Mouse (Mus musculus): ENCODE results near the gene Gpr37. TPM values are rescaled to one million over a fixed set of nuclear protein-coding genes. Genes with fewer than 3 reads are reported as not detected.

The Gpr37 gene
- under 1 TPM; 0.28 to 0.41 TPM for total RNA-seq (2021)
- long read RNA-seq, experiment 1, result 0 reads
- long read RNA-seq, experiment 2, full-length matches to known transcripts, result 2 of 2 reads
- long read RNA-seq, experiment 2, partial matches to known transcripts, result 0 of 2 reads
- long read RNA-seq, experiment 2, other reads (novel, unspliced or antisense), result 0 of 2 reads

DNA sequence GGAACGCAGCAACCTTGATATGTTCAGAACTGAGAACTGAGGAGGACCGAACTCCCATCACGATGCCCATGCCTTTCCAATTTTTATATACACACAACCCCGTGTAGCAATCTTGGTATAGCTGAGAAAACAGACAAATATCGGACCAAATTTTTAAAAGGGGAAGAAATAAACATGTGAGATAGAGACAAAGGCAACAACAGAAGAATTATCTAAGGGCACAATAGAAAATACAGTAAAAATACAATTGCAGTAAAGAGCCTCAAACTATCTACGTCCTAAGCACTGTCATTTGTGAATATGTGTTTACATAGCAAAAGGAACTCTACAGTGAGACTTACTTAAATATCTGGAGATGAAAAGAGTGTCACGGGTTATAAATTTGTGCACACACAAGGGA is at the start of gene Gpr37:
Gene Gpr37, minus strand, starts transcription at position 101 of the 400 bp plus-strand sequence.
- no peak for DNase-seq

DNA sequence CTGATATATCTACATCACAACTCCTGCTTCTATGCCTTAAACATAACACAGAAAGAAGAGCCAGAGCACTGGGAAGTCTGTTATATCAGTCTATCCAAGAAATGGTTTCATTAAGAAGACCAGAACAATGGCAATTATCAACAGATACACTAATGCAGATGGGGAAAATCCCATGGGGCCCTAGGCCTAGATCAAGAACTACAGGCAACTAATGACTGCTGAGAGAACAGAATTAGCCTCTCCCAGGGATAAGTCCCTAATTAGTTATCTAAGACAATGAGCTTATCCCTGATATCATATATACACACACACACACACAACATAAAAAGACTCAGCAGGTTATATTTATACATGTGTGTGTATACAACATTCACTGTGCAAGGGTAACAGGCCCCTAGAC is 46.0 kb upstream of the Gpr37 start:
- no peak for DNase-seq

DNA sequence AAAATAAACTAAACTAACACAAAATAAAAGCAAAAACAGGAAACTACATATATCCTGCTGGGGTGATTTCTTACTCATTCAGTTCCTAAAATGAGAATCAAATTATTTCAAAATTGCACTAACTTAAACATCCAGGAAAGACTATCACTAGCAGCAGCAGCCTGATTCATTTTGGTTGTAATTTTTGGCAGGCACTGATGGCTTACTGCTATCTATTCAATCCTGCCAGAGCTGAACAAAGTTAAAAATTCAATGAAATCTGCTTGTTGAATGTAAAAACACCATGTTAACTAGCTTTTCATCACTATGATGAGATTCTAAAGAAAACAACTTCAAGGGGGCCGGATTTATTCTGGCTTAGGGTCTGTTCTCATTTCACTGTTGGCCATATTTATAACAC is 36.0 kb upstream of the Gpr37 start:
- no peak for DNase-seq

DNA sequence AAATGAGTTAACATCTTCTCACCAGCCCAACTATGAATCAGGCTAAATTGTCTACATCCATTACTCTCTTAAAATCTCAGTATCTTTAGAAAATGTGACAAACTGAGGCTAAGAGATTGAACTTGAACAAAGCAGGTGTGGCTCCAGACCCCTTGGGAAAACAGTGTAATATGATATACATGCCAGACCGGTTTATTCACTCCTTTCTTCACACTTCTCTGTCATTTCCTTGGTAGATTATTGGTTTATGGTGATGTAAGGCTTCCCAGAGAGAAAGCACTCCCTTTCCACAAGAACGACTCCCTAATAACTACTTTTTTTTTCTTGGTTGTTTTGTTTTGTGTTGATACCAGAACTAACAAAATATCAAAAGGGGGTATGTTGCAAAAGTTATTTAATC is 20.1 kb upstream of the Gpr37 start:
- DNase-seq, result no peak

DNA sequence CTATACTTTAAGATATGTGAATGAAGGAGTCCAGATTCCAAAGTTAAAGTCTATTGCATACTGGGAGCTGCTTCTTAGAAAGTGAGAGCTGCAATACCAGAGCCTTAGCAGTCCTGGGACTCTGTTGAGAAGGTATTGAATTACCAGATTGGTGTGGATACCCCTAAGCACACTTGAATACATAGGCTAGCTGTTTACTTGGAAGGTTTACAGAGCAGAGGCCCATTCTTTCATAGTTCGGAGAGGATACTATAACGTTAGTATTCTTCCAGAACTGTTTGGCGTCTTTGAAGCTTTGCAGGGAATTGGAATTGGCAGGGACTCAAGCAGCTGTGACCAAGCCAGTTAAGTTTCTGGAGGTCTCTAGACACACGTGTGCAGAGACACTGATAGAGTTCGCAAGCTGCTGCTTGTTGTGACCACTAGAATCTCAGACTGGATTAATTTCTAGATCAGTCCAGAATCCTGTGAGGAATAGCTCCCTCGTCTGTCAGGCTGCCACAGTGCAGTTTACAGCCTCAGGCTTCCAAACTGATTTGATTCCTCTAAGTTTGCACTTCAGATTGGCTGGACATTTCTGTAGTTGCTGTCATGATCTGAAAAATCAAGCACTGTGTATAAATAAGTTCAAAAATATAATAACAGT is 18.8 kb upstream of the Gpr37 start:
- DNase-seq, result peak; percentile 37

DNA sequence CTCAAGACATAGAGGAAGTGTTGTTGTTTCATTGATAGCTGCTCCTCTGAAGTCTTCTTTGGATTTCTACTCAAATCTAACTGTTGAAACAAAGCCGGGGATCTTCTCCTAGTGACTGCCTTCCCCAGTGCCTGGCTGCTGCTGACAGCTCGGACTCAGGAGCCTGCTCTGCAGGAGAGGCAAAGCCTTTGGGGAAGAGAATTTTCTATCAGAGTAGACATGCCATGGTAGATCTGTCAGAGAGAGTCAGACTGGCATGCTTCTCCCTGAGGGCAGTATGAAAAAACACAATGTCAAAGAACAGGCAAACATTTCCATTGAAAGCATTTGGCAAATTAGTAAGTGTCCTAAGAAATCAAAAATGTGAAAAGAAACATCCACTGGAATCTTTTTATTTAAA is 9.4 kb upstream of the Gpr37 start:
- no peak for DNase-seq

DNA sequence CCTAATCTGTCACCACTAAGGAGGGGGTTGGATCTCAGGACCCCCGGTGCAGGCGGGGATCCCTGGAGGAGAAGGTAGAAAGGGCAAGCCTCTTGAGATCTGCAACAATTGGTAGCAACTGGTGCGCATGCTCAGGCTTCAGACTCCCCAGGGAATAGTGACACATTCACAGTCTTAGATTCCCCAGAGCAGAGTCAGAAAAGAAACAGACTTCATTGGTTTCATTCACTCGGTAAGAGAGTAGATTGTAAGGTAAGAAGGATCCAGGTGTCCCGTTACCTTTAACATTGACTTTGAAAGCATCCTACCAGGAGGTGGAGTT is 284 bp downstream of the Gpr37 start:
- peak; percentile 12 for DNase-seq

DNA sequence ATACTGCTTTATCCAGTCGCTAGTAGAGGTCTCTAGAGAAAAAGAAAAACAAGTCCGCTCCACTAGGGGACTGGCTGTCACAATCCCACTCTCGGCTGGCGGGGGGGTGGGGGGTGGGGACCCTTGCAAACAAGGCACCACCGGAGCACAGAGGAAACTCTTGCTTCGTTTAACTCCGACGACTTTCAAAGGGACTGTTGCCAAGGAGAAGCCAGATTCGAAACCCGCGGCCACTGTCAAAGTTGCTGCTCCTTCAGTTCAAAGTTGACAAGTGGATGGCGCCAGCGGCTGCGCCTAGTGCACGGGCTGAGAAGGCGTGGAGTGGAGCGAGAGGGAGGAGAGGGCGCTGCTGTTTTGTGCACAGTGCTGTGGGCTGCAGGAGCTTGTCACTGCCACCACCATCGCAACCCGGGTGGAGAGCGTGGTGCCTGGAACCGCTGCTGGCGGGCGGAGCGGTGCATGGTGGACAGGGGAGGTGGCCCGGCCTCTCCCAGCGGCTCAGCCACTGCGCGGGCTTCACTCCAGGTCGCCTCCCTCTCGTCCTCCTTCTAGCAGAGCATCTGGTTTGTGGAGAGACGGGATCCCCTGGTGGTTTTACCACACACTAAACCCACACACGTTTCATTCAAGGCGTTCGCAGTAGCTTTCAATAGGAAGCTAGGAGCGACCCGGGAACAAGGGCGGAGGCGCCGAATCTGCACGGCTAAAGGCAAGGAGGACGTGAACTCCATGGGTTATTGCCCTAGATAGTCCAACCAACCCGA is 827 bp downstream of the Gpr37 start:
- peak; percentile 31 for DNase-seq

DNA sequence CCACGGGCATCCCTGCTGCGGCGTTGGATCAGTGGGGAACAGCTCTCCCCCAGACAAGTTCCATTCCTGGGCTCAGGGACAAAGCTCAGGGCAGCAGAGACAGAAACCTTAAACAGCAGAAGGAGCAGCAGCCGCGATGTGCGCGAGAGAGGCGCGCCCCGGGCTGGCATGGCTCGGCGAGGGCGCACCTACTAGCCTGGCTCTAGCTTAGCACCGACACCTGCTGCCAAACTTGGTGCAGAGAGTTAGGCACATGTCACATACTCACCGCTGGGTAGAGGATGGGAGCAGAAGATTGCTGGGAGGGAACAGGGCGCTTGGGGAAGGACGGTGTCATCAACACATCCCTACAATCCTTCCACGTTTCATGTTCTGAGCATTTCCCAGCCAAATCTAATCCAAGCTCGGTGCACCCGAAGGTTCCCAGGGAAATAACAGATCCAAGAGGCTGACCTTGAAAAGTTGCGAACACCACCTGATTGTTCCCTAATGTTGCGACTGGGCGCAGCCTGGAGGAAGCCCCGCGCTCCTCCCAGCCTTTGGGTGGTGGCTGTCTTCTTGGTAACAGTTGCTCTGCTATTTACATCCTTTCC is 1.5 kb downstream of the Gpr37 start:
- peak; percentile 5 for DNase-seq

DNA sequence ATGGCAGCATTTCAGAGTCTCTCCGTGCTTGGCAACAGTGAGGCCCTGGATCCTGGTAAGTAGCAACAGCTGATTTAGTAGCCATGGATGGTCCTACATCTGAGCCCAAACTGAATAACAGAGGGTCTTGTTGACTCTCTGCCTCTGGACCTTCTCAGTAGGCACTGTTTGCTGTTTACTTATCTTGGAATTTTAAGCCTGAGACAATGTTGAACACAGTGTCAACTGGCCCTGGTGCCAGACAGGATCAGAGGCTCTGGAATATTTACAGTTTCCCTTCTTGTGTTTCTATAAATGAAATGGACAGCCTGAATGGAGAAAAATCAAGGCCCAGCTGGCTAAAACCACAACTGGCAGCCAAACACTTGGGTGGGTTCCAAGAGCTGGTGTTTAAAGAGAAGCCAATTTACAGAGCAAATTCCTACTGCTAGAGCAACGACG is 3.7 kb downstream of the Gpr37 start:
- peak; percentile 20 for DNase-seq

DNA sequence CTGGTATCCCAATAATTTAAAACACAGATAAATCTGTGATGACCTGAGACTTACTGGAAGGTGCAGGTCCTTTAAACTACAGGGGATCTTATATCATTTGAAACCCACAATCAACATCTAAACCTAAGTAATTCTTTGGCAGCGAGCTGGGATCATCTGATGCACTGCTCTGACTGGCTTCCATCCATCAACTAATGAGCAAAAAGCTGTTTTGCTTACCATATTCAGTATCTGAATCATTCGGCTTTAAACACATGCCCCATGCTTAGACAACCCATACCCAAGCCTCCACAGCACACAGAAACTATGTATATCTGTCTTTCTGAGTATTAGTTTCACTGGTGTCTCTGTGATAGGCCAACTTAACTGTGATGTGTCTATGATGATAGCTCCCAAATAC is 6.1 kb downstream of the Gpr37 start:
- DNase-seq, result no peak

DNA sequence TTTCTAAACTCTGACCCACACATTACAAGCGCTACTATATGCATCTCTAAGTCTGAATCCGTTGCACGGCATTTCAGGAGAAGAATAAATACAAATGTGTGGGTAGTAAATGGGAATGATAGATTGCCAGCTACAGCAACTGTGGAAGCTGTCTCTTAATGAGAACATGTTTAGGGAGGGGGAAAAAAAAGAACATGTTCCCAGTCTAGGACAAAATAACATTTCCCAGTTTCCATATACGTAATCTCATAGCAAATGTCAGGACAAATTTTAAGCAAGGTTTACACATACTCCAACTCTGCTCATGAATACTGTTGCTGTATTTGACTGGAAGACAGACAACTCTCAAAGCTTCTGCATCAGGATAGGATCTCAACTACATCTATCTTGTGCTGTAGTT is 15.4 kb downstream of the Gpr37 start:
- DNase-seq, result no peak

DNA sequence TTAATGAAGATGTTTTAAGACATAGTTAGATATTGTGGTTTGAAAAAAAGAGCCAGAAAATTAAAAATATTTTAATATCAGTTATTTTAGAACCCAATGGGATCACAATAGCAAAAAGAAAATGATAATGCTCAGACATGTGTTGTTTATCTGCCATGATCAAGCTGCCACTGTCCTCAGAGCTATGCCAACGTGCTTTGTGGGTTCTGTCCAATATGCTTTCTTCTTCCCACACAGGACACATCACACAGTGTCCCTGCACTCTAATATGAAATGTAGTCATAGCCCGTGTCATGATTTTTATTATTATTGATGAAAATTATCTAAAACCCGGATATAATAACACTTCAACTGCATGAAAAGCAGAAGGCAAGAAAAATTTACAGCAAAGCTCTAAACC is 16.7 kb downstream of the Gpr37 start:
- DNase-seq, result no peak

DNA sequence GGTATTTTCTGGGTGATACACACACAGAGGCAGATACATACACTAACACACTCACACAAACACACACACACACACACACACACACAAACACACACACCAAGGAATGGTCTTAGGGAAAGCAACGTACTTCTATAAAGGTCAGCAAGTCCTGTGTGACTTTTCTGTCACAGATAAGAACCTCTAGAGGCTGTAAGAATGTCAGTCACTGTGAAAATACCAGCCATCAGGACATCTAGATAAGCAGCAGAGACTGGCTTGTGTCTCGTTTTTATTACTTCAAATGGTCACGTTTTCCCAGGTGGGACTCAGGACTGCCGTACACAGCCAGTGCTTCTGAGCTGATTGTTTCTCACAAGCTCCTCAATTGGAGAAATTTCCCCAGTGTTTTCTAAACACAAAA is 20.4 kb downstream of the Gpr37 start:
- DNase-seq, result no peak

DNA sequence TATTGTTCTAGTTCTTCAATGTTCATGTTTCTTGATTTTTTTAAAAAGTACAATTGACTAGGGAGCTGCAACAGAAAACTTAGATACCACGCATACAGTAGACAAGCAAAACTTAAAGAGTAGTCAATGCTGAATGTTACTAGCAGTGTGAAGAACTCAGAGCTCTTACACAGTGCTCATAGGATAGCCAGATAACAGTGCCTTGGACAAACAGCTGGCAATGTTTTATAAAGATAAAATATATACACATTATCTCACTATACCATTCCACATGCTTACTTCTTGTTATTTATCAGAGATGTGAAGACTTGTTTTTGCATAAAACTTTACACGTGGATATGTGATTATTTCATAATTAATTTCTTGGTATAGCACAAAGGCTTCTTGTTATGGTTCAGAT is 26.6 kb downstream of the Gpr37 start:
- no peak for DNase-seq

DNA sequence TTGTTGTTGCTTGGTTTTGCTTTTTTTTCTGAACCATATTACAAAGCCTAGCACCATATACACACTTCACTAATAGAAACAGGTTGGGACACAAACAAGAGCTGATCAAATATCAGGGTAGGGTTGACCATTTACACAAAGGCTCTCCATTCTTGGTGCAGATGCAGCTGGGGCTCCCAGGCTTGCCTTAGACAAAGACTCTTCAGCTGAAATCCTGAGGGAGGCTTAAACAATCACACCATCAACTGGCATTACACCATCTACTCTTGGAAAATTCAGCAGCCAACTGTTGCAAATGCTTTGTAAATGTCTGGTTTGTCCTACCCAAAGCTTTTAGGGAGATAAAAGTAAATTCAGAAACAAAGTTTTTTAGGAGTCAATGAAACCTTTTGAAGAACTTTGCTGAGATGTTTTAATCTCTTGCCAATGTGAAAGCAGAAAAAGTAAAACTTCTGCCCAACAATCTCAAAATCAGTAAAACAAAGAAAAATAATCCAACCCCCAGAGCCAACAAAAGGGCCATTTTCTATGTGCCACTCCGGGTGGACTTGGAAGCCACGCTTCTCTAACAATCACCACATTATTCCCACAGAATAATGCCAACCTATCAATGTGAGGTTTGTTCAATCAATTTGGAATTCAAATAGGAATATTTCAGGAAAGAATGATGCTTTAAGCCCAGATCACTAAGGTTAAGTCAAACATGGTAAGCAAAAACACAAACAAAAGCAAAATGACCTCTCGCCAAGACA is 30.4 kb downstream of the Gpr37 start:
- DNase-seq, result no peak

Other genes with a start within 250 kb of the Gpr37 start
- gene Pot1a, start 118.5 kb upstream of the Gpr37 start, total RNA-seq (2021), result 10 to 100 TPM in 1 of 2 experiments, 1 to 10 TPM in 1; 9.0 to 10.5 TPM